Mouse (Mus musculus) hindbrain, embryonic 12.5 days (tissue): ENCODE data around the gene Chmp6. TPM values are rescaled to one million over a fixed set of nuclear protein-coding genes. Genes with fewer than 3 reads are reported as not detected.
A peak's percentile ranks its signal among the peaks of the same experiment; 100 is the strongest.

Experiments used
- ATAC-seq: fragments of 200-750 bp; cut with Nextera tagmentation; 2 replicates; pipeline ENCODE4 v1.8.0; 2017; ENCODE audit warnings: moderate TSS enrichment; ENCODE audit not compliant: low FRiP score
- H3K27ac ChIP-seq: fragments of 300-500 bp; sonication (generic); 2 replicates; pipeline ENCODE4 v1.5.1; 2016; ENCODE audit warnings: mild to moderate bottlenecking
- H3K27me3 ChIP-seq: fragments of 300-500 bp; sonication (generic); 2 replicates; pipeline ENCODE4 v1.6.1; 2016; ENCODE audit warnings: mild to moderate bottlenecking
- H3K36me3 ChIP-seq: fragments of 300-500 bp; sonication (generic); 2 replicates; pipeline ENCODE4 v1.6.1; 2016; ENCODE audit warnings: mild to moderate bottlenecking
- H3K4me1 ChIP-seq: fragments of 300-500 bp; sonication (generic); 2 replicates; pipeline ENCODE4 v1.6.1; 2016
- H3K4me2 ChIP-seq: fragments of 300-500 bp; sonication (generic); replicated peaks from 2 replicates; pipeline ENCODE4 v1.6.1; 2016; ENCODE audit warnings: mild to moderate bottlenecking
- H3K4me3 ChIP-seq: fragments of 300-500 bp; sonication (generic); 2 replicates; pipeline ENCODE4 v1.5.1; 2016; ENCODE audit warnings: mild to moderate bottlenecking
- H3K9ac ChIP-seq: fragments of 300-500 bp; sonication (generic); 2 replicates; pipeline ENCODE4 v1.6.1; 2016; ENCODE audit warnings: mild to moderate bottlenecking, moderate library complexity
- H3K9me3 ChIP-seq: fragments of 300-500 bp; sonication (generic); replicated peaks from 2 replicates; pipeline ENCODE4 v1.6.1; 2016; ENCODE audit warnings: mild to moderate bottlenecking
- WGBS: fragments of 180-500 bp; shearing (Covaris S2); methylation state at CpG from one replicate; pipeline ENCODE4 v1.1.7; 2016; 5-methylcytosine and 5-hydroxymethylcytosine counted together
- polyA plus RNA-seq: library from polyadenylated mRNA; unstranded; fragments of >200 nt; fragmentation: Nextera tagmentation; extraction: Ambion mirVana; gene quantifications from 2 replicates; pipeline ENCODE4 v1.2.1, GENCODE M21; 2016

Gene Chmp6
- polyA plus RNA-seq, 1 experiment from 2014 or later: 91.7 TPM

DNA sequence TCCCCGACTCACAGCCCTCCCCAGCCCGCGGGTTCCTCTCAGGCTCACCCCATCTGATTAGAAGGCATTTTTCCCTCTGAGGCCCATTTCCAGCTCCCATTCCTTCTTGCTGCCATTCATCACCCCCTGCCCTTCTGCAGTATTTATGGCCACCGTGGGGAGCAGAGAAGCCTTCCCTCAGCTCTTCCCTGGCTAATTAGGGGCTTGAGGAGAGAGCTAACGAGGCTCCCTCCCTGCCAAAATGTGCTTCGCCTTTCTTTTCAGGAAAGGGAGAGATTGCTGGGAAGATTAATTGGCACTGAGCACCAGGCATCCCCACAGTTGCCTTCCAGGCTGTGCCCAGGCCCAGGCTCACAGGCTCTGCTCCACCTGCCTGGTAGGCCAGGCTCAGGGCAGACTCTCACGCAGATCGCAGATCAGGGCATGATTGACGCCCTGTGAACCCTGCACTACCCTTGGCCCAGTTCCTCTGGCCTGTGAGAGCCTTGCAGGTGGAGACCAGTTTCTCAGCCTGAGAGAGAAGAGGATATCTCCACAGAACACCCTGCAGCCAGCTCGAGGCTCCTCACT is 19.5 kb upstream of the Chmp6 start:
- no peaks in the 10 kb centered on the region for H3K27me3 ChIP-seq
- no peak overlapping the region for H3K4me3 ChIP-seq
- no peak for ATAC-seq
- H3K4me1 ChIP-seq: peaks cover 17% of the 10 kb centered on the region; the same call in 1 of the 2 replicates
- no peak overlapping the region for H3K4me2 ChIP-seq
- H3K9me3 ChIP-seq: no peaks in the 10 kb centered on the region
- peak overlapping the region; percentile 70 for H3K27ac ChIP-seq
- 72% methylated on average over 10 of the region's 10 CpGs for WGBS
- no peak overlapping the region for H3K9ac ChIP-seq
- peaks cover 59% of the 10 kb centered on the region for H3K36me3 ChIP-seq

DNA sequence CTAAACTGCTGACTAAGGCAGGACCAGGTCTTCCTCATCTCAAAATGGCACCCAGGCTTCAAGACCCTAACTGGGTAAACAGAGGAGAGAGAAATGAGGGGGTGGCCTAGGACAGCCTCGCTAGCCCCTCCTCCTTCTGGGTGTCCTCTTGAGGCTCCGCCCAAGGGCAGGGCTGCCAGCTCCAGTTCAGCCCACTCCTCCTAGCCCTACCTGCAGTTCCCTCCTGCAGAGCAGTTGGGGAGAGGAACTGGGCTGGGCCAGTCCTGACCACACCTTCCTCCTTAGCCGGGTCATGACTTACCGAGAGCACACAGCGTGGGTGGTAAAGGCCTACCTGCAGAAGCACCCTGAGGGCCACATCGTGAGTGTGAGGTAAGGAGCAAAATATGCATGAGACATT is 18.6 kb upstream of the Chmp6 start:
- Histone ChIP-seq H3K36me3 (peaks cover 54% of the 10 kb centered on the region), H3K9ac (no peak overlapping the region), H3K4me2 (no peak overlapping the region), H3K27ac (peak overlapping the region; percentile 70; the same call in 1 of the 2 replicates), H3K27me3 (no peaks in the 10 kb centered on the region), H3K4me1 (peaks cover 17% of the 10 kb centered on the region; the same call in 1 of the 2 replicates), H3K4me3 (no peak overlapping the region), H3K9me3 (no peaks in the 10 kb centered on the region)
- 70% methylated on average over 6 of the region's 6 CpGs for WGBS
- ATAC-seq: no peak

DNA sequence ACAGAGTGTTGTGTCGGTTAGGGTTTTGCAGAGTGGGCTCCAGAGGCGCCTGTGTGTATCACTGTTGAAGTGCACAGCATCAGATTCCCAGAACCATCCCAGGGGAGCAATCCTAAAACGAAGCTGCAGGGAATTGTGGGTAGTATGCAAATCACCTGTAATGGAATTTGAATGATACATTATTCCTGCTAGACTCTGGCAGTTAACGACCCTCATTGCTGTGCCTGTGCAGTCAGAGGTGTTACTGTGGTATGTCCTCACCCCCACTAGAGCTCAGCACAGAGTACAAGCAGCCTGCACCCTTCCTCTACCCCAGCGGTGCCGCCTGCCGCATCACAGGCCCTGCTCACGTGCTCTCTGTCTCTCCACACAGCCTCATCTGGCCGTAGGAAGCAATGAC is 16.2 kb upstream of the Chmp6 start:
- Histone ChIP-seq H3K27ac (peak overlapping the region; percentile 77), H3K9me3 (no peaks in the 10 kb centered on the region), H3K27me3 (no peaks in the 10 kb centered on the region), H3K36me3 (peaks cover 36% of the 10 kb centered on the region), H3K4me2 (no peak overlapping the region), H3K4me3 (no peak overlapping the region), H3K4me1 (peaks cover 17% of the 10 kb centered on the region; the same call in 1 of the 2 replicates), H3K9ac (no peak overlapping the region)
- WGBS: 72% methylated on average over 9 of the region's 9 CpGs
- peak; percentile 81 for ATAC-seq

DNA sequence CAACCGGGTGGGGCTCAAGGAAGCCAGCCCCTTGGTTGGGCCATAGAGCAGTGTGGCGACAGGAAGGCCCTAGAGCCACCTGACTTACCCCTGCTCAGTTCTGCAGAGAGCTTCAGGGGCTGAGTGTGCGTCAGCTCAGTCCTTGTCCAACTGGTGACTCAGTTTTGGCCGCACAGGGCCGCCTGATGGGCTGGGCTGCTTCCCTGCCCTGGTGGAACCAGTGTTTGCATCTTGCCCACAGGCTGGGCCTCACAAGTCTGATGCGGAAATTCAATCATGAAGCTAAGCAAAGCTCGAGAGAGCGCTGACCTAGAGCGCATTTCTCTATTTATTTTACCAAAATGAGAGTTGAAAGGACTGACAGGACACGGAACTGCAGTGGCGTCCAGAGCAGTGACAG is 14.3 kb upstream of the Chmp6 start:
- Histone ChIP-seq H3K4me2 (no peak overlapping the region), H3K9me3 (no peaks in the 10 kb centered on the region), H3K27ac (no peak overlapping the region), H3K4me1 (peaks cover 17% of the 10 kb centered on the region; the same call in 1 of the 2 replicates), H3K36me3 (peaks cover 27% of the 10 kb centered on the region), H3K27me3 (no peaks in the 10 kb centered on the region), H3K4me3 (no peak overlapping the region), H3K9ac (no peak overlapping the region)
- 71% methylated on average over 11 of the region's 11 CpGs for WGBS
- ATAC-seq: no peak

DNA sequence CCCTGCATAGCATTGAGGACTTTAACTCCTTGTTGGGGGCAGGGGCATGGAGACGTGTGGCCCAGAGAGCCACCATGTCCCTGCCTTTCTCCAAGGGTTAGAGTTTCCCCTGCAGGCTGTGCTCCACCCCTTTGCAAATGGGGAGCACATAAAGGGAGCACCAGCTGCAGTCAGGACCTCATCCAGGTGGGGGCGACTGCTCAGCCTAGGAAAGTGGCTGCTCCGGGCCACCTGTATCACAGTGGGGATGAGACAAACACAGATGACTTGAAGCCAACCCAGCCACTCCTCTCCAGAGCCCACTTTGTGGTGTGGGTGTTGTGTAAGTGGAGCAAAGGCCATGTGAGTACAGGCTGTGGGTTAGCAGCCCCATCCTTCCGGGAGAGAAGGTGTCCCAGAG is 12.1 kb upstream of the Chmp6 start:
- no peak overlapping the region for H3K27ac ChIP-seq
- no peaks in the 10 kb centered on the region for H3K27me3 ChIP-seq
- 81% methylated on average over 4 of the region's 4 CpGs for WGBS
- ATAC-seq: no peak
- H3K9me3 ChIP-seq: no peaks in the 10 kb centered on the region
- H3K36me3 ChIP-seq: peaks cover 20% of the 10 kb centered on the region
- peaks cover 16% of the 10 kb centered on the region; the same call in 1 of the 2 replicates for H3K4me1 ChIP-seq
- no peak overlapping the region for H3K9ac ChIP-seq
- no peak overlapping the region for H3K4me3 ChIP-seq
- H3K4me2 ChIP-seq: no peak overlapping the region

DNA sequence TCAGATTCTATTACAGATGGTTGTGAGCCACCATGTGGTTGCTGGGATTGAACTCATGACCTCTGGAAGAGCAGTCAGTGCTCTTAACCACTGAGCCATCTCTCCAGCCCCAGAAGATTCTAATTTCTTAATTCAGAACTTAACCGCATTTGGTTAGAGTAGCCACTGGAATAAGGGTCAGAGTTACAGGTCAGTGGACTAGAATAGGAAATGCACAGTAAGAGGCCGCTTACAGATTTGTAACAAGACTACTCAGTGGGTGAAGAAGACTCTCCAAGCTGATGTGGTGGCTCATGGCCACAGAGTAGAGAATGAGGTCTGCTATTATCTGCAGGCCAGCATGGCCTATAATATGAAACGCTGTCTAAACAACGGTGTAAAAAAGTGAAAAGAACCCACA is 10.3 kb upstream of the Chmp6 start:
- Histone ChIP-seq H3K9ac (no peak overlapping the region), H3K4me1 (peaks cover 7% of the 10 kb centered on the region; the same call in 1 of the 2 replicates), H3K9me3 (no peaks in the 10 kb centered on the region), H3K4me2 (no peak overlapping the region), H3K36me3 (peaks cover 12% of the 10 kb centered on the region), H3K27me3 (no peaks in the 10 kb centered on the region), H3K4me3 (no peak overlapping the region), H3K27ac (no peak overlapping the region)
- no peak for ATAC-seq
- 73% methylated on average over 4 of the region's 4 CpGs for WGBS

DNA sequence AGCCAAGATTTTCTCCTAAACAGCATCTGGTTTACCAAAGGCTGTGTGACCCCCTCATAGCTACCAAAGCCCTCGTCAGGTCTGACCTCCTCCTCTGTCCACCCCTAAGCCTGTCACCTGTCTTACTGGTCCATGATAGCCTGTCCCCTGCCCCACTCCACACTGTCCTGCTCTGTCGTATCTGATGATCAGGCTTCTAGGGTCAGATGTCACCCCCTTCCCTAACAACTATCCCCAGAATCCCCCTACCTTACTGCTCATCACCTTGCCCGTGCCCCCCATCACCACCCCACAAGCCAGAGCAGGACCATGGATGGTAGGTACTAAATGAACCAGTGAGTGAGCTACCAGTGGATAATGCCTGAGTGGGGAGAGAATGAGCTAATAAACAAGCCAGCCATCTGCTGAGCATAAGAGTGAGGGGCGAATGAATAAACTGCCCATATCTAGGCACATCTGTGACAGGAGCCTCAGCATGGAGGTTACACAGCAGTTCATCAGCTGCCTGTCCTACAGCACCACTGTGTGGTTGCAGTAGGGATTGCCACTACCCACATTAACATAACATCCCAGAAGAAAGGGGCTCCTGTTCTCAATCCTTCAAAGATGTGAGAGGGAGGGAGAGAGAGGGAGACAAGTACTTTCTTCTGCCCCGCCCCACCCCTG is 8.5 kb upstream of the Chmp6 start:
- H3K4me1 ChIP-seq: peaks cover 7% of the 10 kb centered on the region; the same call in 1 of the 2 replicates
- WGBS: 38% methylated on average over 5 of the region's 5 CpGs
- no peaks in the 10 kb centered on the region for H3K36me3 ChIP-seq
- no peak overlapping the region for H3K4me3 ChIP-seq
- no peak overlapping the region for H3K27ac ChIP-seq
- H3K4me2 ChIP-seq: no peak overlapping the region
- ATAC-seq: peak; percentile 76
- H3K9ac ChIP-seq: no peak overlapping the region
- no peaks in the 10 kb centered on the region for H3K9me3 ChIP-seq
- H3K27me3 ChIP-seq: no peaks in the 10 kb centered on the region

DNA sequence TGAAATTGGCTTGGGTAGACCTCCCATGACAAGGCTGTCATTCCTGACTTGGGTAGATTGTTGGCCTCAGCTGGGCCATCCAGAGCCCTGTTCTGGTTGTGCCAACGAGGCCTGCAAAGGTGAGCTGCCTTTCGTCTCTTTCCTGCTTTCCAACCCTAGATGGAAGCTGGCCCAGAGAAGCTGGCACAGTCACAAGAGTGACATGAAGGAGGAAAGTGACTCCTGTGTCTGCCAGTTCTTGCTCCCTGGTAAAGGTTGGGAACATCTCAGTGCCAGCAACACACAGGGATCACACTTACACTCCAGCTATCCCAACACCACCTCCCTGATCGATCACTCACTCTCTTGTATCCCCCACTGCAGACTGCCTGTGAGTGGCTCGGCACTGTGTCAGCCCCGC is 7.4 kb upstream of the Chmp6 start:
- 83% methylated on average over 5 of the region's 5 CpGs for WGBS

DNA sequence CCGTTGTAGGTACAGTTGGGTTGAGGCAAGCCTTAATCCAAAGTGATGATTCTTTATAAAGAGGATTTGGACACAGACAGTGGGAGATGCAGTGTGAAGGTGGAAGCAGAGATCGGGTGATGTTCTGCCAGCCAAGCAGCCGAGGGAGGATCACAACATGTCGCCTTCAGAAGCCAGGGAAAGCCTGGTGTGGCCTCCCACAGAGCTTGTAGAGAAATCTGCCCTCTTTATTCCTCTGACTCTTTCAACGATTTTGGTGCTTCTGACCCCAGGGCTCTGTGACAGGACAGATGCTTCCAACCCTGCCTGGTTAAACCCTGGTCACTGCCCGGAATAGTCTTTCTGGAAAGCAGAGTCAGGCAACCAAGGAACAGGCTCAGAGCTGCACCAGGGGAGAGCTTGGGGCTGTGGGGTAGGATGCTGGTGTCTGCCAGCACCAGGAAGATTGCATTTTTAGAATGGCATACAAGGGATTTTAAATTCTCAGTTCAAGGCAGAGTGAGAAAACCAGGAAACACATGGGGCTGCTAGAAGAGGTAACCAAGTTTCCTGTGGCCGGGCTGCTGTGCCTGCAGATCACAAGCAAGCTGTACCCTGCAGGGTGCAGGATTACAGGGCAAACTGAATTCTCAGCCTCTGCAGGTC is 6.1 kb upstream of the Chmp6 start:
- no peak for ATAC-seq
- Histone ChIP-seq H3K27ac (no peak overlapping the region), H3K27me3 (no peaks in the 10 kb centered on the region), H3K36me3 (no peaks in the 10 kb centered on the region), H3K4me3 (no peak overlapping the region), H3K9me3 (no peaks in the 10 kb centered on the region), H3K9ac (0 out of 2 replicates have a peak overlapping the region, but pooled peaks have one; percentile 8), H3K4me1 (peaks cover 7% of the 10 kb centered on the region; the same call in 1 of the 2 replicates), H3K4me2 (no peak overlapping the region)
- WGBS: 41% methylated on average over 7 of the region's 7 CpGs

More for the DNA sequence above, 7.4 kb upstream of the Chmp6 start:
- no peak overlapping the region for H3K27ac ChIP-seq
- H3K9ac ChIP-seq: no peak overlapping the region
- ATAC-seq: no peak
- H3K9me3 ChIP-seq: no peaks in the 10 kb centered on the region
- H3K36me3 ChIP-seq: no peaks in the 10 kb centered on the region
- H3K4me1 ChIP-seq: peaks cover 7% of the 10 kb centered on the region; the same call in 1 of the 2 replicates
- no peak overlapping the region for H3K4me2 ChIP-seq
- H3K4me3 ChIP-seq: no peak overlapping the region
- no peaks in the 10 kb centered on the region for H3K27me3 ChIP-seq

DNA sequence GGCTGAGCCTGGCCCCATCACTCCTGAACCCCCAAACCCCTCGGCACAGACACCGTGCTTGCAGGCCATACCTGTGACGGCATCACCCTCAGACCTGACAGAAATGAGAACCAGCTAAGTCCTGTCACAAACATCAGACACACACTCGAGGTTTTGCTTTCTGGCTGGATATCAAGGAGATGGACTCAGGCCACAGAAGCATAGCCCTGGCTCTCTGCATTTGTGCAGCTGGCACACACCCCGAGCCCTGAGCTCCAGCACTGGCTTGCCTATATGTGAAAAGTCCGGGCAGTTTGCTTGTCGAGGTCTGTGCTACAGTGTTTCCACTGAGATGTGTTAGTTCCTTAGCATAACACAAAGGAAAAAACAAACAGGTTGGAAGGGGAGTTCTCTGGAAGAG is 5.5 kb upstream of the Chmp6 start:
- 46% methylated on average over 7 of the region's 7 CpGs for WGBS
- no peaks in the 10 kb centered on the region for H3K9me3 ChIP-seq
- no peak overlapping the region for H3K4me3 ChIP-seq
- ATAC-seq: no peak
- no peak overlapping the region for H3K4me2 ChIP-seq
- H3K27me3 ChIP-seq: no peaks in the 10 kb centered on the region
- H3K36me3 ChIP-seq: no peaks in the 10 kb centered on the region
- H3K9ac ChIP-seq: 0 out of 2 replicates have a peak overlapping the region, but pooled peaks have one; percentile 8
- no peak overlapping the region for H3K27ac ChIP-seq
- peaks cover 11% of the 10 kb centered on the region for H3K4me1 ChIP-seq

DNA sequence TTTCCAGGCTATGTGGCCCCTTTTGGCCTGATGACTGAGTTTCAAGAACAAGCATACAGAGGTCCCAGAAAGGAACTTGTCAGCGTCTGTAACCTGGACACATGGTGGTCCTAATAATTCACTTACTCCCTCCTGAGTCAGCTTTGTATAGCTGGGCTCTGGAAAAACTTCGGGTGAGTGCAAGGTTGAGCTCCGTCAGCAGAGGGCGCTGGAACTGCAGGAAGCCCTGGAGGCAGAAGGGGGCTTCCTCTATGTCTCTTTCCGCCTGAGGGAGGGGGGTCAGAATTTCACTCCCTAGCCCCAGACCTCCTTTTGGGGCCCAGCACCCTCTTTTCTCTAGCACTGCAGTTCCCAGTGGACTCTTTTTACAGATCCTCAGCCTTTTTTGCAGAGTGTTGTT is 3.8 kb upstream of the Chmp6 start:
- Histone ChIP-seq H3K4me1 (peaks cover 21% of the 10 kb centered on the region), H3K27me3 (no peaks in the 10 kb centered on the region), H3K36me3 (no peaks in the 10 kb centered on the region), H3K4me3 (no peak overlapping the region), H3K4me2 (peak overlapping the region; percentile 17; the same call in 1 of the 2 replicates), H3K27ac (no peak overlapping the region), H3K9ac (no peak overlapping the region), H3K9me3 (no peaks in the 10 kb centered on the region)
- no peak for ATAC-seq
- WGBS: 3% methylated on average over 5 of the region's 5 CpGs

DNA sequence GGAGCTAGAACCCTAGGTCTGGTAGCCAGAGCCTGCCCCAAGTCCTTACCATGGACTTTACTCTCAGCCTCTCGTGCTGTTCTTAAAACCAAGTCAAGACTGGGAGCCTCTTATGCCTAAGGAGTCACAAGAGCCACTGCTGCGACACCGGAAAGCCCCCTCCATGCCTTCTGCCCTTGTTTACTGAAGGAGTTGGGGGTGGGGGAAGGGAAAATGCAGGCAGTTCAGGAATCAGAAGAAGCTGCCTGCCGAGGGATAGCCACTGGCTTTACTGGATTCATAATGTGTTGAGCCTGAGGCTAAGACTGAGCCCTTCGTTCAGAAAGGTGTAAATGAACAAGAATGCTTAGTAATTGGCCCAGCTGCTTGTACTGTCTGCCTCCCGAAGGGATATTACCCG is 396 bp upstream of the Chmp6 start:
- Histone ChIP-seq H3K4me3 (peak overlapping the region; percentile 81), H3K4me1 (peaks cover 32% of the 10 kb centered on the region), H3K4me2 (peak overlapping the region; percentile 85), H3K9ac (peak overlapping the region; percentile 89), H3K36me3 (peaks cover 21% of the 10 kb centered on the region), H3K27me3 (no peaks in the 10 kb centered on the region), H3K9me3 (no peaks in the 10 kb centered on the region), H3K27ac (peak overlapping the region; percentile 66; the same call in 1 of the 2 replicates)
- no peak for ATAC-seq
- 8% methylated on average over 7 of the region's 7 CpGs for WGBS
